Mouse (Mus musculus): ENCODE measurements at regions not wholly inside any gene's neighbourhood (a gene's known extent, or its start where the extent isn't known, plus 50 kb on each side); places are given as distances from the start of the nearest gene placed in this dataset.

GRCm38 (mm10) chr1:177568056-177568816 lies 126.1 kb downstream of the Zbtb18 start:
- DNase-seq (ENCODE audit: low spot score in 2 of 2) = no peak

GRCm38 (mm10) chr1:177569572-177569971 lies 127.4 kb downstream of the Zbtb18 start:
- DNase-seq (ENCODE audit: low spot score in 2 of 2) = no peak

GRCm38 (mm10) chr1:177573017-177573725 lies 131.0 kb downstream of the Zbtb18 start:
- peak; percentile 64 to 66 for DNase-seq (ENCODE audit: low spot score in 2 of 2)

GRCm38 (mm10) chr1:177573781-177574180 lies 131.6 kb downstream of the Zbtb18 start:
- no peak for DNase-seq (ENCODE audit: low spot score in 2 of 2)

GRCm38 (mm10) chr1:177574312-177574711 lies 132.2 kb downstream of the Zbtb18 start:
- no peak for DNase-seq (ENCODE audit: low spot score in 2 of 2)

- DNase-seq (ENCODE audit: low spot score in 2 of 2) = no peak
Measured at GRCm38 (mm10) chr1:177584302-177584886, 142.2 kb downstream of the Zbtb18 start.

GRCm38 (mm10) chr1:177585320-177585719 lies 143.2 kb downstream of the Zbtb18 start:
- DNase-seq (ENCODE audit: low spot score in 2 of 2) = no peak

GRCm38 (mm10) chr1:177589034-177589433 lies 140.6 kb upstream of the 1700016C15Rik start:
- no peak for DNase-seq (ENCODE audit: low spot score in 2 of 2)

GRCm38 (mm10) chr1:177589656-177590055 lies 140.0 kb upstream of the 1700016C15Rik start:
- DNase-seq (ENCODE audit: low spot score in 2 of 2) = no peak

- DNase-seq (ENCODE audit: low spot score in 2 of 2) = no peak
Measured at GRCm38 (mm10) chr1:177591742-177592141, 137.9 kb upstream of the 1700016C15Rik start.

GRCm38 (mm10) chr1:177592337-177592736 lies 137.3 kb upstream of the 1700016C15Rik start:
- no peak for DNase-seq (ENCODE audit: low spot score in 2 of 2)

GRCm38 (mm10) chr1:177594341-177594740 lies 135.3 kb upstream of the 1700016C15Rik start:
- DNase-seq (ENCODE audit: low spot score in 2 of 2) = no peak

- no peak for DNase-seq (ENCODE audit: low spot score in 2 of 2)
Measured at GRCm38 (mm10) chr1:177595326-177595914, 134.2 kb upstream of the 1700016C15Rik start.

- DNase-seq (ENCODE audit: low spot score in 2 of 2) = no peak
Measured at GRCm38 (mm10) chr1:177597036-177597435, 132.6 kb upstream of the 1700016C15Rik start.

GRCm38 (mm10) chr1:177605353-177605969 lies 124.2 kb upstream of the 1700016C15Rik start:
- no peak for DNase-seq (ENCODE audit: low spot score in 2 of 2)

GRCm38 (mm10) chr1:177607565-177607964 lies 122.0 kb upstream of the 1700016C15Rik start:
- DNase-seq (ENCODE audit: low spot score in 2 of 2) = no peak

- no peak for DNase-seq (ENCODE audit: low spot score in 2 of 2)
Measured at GRCm38 (mm10) chr1:177608551-177609020, 121.0 kb upstream of the 1700016C15Rik start.

GRCm38 (mm10) chr1:177609226-177609625 lies 120.4 kb upstream of the 1700016C15Rik start:
- no peak for DNase-seq (ENCODE audit: low spot score in 2 of 2)

- DNase-seq (ENCODE audit: low spot score in 2 of 2) = no peak
Measured at GRCm38 (mm10) chr1:177609683-177610082, 119.9 kb upstream of the 1700016C15Rik start.

GRCm38 (mm10) chr1:177610156-177610555 lies 119.5 kb upstream of the 1700016C15Rik start:
- DNase-seq (ENCODE audit: low spot score in 2 of 2) = no peak

- DNase-seq (ENCODE audit: low spot score in 2 of 2) = no peak
Measured at GRCm38 (mm10) chr1:177612546-177612945, 117.1 kb upstream of the 1700016C15Rik start.

GRCm38 (mm10) chr1:177615609-177616008 lies 114.0 kb upstream of the 1700016C15Rik start:
- DNase-seq (ENCODE audit: low spot score in 2 of 2) = no peak

Measured in frontal cortex, postnatal 10 days (tissue).